Mouse (Mus musculus): ENCODE measurements at regions not wholly inside any gene's neighbourhood (a gene's known extent, or its start where the extent isn't known, plus 50 kb on each side); places are given as distances from the start of the nearest gene placed in this dataset.

DNA sequence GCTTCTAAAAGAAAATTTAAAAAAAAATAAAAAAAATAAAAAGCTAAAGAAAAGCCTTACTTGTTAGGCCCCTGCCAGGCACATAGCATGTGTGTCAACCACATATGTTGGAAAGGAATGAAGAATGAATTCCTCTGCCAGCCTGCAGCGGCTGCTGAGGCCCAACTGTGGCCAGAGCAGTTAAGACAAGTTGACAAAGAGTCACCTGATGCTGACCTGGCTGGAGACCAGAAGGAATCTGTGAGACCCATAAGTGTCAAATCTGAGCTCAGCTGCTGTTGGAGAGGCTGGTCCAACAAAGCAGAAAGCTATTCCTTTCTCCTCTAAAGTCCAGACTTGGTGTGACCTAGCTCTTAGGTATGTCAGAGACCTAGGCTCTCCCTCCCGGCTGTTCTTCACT lies 78.5 kb upstream of the Itga6 start:
- TF ChIP-seq TAL1 (IDR thresholded peaks at IDR 0.05; ENCODE audit: low read length) (no peak), GATA1 (IDR thresholded peaks at IDR 0.05; ENCODE audit: low read length) (no peak)

Measured in erythroblast, embryonic 14.5 days (primary cell).